Comparison of ENCODE assay signal across 21 mouse cellular contexts in genomic region chr1:71580408-71580807, GRCm38 (mm10).
"Had no signal": no experiment of that assay in that cellular context is flagged by ENCODE, and none has a peak within 500 bp of the region (broad histone marks: within the 10 kb centered on the region; RNA-seq: fewer than 3 reads in every experiment).

No protein-coding gene starts in this region.

- ATAC-seq: hindbrain, postnatal 0 days; inflammation-experienced regulatory T-cells, adult 6 months; intestine, embryonic 16.5 days; midbrain, embryonic 13.5 days; midbrain, embryonic 16.5 days had no signal

- H3K9ac ChIP-seq: limb, embryonic 12.5 days; lung, embryonic 15.5 days; midbrain, embryonic 13.5 days; stomach, embryonic 15.5 days had no signal

- H3K27ac ChIP-seq: hindbrain, postnatal 0 days; kidney, postnatal 0 days; left cerebral cortex, adult 2 months; limb, embryonic 12.5 days; lung, embryonic 15.5 days; midbrain, embryonic 10.5 days; midbrain, embryonic 13.5 days; stomach, embryonic 15.5 days had no signal

- H3K4me2 ChIP-seq: limb, embryonic 12.5 days; lung, embryonic 15.5 days; midbrain, embryonic 13.5 days; stomach, embryonic 15.5 days had no signal

- H3K9me3 ChIP-seq: limb, embryonic 12.5 days; lung, embryonic 15.5 days; midbrain, embryonic 10.5 days; midbrain, embryonic 13.5 days; stomach, embryonic 15.5 days had no signal

- H3K4me1 ChIP-seq: limb, embryonic 12.5 days; lung, embryonic 15.5 days; midbrain, embryonic 10.5 days; midbrain, embryonic 13.5 days; stomach, embryonic 15.5 days had no signal

- H3K27me3 ChIP-seq: limb, embryonic 12.5 days; lung, embryonic 15.5 days; midbrain, embryonic 13.5 days; stomach, embryonic 15.5 days had no signal

- DNase-seq: kidney, adult 18-20 months; kidney, adult 9 months; kidney, postnatal 25 days; layer of hippocampus, postnatal 36 days; lung, postnatal 10 days; lung, postnatal 4 days; retina, postnatal 1 day; right cerebral cortex, postnatal 25 days; spleen, adult 18-20 months; thymus, postnatal 25 days had no signal

- H3K4me3 ChIP-seq: left cerebral cortex, adult 2 months; limb, embryonic 12.5 days; lung, embryonic 15.5 days; midbrain, embryonic 10.5 days; midbrain, embryonic 13.5 days; stomach, embryonic 15.5 days had no signal
